Mouse (Mus musculus): ENCODE measurements around the gene Fam131c.

DNA sequence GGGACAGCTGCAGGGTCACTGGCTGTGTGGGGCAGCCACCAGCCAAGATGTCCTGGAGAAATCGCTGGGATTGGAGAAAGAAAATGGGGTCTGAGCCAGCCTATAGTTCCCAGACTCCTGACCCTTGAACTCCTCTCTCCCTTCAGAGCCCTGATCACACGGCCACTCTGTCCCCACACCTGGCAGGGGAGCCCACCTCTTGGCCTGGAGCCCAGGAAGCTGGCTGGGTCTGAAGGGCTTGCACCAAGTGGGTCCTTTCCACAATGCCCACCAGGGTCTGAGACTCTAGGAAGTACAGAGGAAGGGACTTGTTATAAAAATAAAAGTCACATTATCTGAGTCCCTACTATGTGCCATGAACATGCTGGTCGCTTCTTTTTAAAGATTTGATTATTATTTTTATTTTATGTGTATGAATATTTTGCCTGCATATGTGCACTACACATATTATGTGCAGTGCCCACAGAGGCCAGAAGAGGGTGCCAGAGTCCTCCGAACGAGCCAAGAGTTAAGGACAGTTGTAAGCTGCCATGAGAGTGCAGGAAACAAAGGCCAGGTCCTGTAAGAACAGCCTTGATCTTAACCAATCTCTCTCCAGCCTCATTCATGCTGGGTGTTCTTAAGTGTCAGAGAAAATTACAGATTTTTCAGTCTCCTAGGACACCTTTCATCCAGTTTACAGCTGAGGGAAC lies 19.2 kb downstream of the Fam131c start:
- TF ChIP-seq CTCF (conservative IDR thresholded peaks at IDR 0.05; ENCODE audit: low read length) = peak; percentile 89
- no peak for TF ChIP-seq POU5F1 (IDR thresholded peaks at IDR 0.05; ENCODE audit: borderline replicate concordance, low read length)
